Mouse (Mus musculus) megakaryocyte, embryonic 14.5 days (primary cell): ENCODE measurements at regions not wholly inside any gene's neighbourhood (a gene's known extent, or its start where the extent isn't known, plus 50 kb on each side); places are given as distances from the start of the nearest gene placed in this dataset.

Experiments
- FLI1 ChIP-seq: IDR thresholded peaks from 2 replicates; pipeline ENCODE4 v1.6.1; 2012; ENCODE audit warnings: low read length, inconsistent platforms, mixed read lengths
- GATA1 ChIP-seq: IDR thresholded peaks from 3 replicates; pipeline ENCODE4 v1.6.1; 2012; ENCODE audit warnings: mixed read lengths, low read length, inconsistent platforms, borderline replicate concordance

GRCm38 (mm10) chr8:126669154-126669553, 75.4 kb upstream of the Irf2bp2 start:
- TF ChIP-seq GATA1: no peak
- TF ChIP-seq FLI1: no peak
